ENCODE assay signal across 10 mouse cellular contexts in genomic region chr14:25512803-25513202, GRCm38 (mm10). TPM values are rescaled to one million over a fixed set of nuclear protein-coding genes. Genes with fewer than 3 reads are reported as not detected.
DNase-seq lines count a peak whose midpoint lies in the region; ATAC-seq and TF ChIP-seq lines count a peak whose summit lies in the region.
"Had no signal": no experiment of that assay in that cellular context is flagged by ENCODE, and none has a peak within 500 bp of the region (broad histone marks: within the 10 kb centered on the region; RNA-seq: fewer than 3 reads in every experiment).

No protein-coding gene starts in this region.

- peaks cover 58% of the 10 kb centered on the region for H3K4me1 ChIP-seq in heart, adult 2 months (ENCODE audit: control insufficient read depth, insufficient read depth, low read length)
- H3K4me1 ChIP-seq in bone marrow macrophage, adult 2 months (ENCODE audit: control insufficient read depth, insufficient read depth, low read length) = peaks cover 88% of the 10 kb centered on the region
- peaks cover 73% of the 10 kb centered on the region for H3K4me1 ChIP-seq in forebrain, embryonic 15.5 days
- H3K4me1 ChIP-seq in midbrain, embryonic 11.5 days (ENCODE audit: control insufficient read depth, insufficient read depth, low read length) = peaks cover 39% of the 10 kb centered on the region

- peak; percentile 35 for ATAC-seq in forebrain, embryonic 15.5 days (replicated peaks)
- peak; percentile 34; the same call in 1 of the 2 replicates for ATAC-seq in midbrain, embryonic 11.5 days (ENCODE audit: low FRiP score)

- no peak overlapping the region for H3K4me3 ChIP-seq in heart, adult 2 months
- H3K4me3 ChIP-seq in bone marrow macrophage, adult 2 months (ENCODE audit: insufficient read depth, low read length) = no peak overlapping the region
- no peak overlapping the region for H3K4me3 ChIP-seq in forebrain, embryonic 15.5 days
- no peak overlapping the region for H3K4me3 ChIP-seq in midbrain, embryonic 11.5 days (ENCODE audit: low read depth, low read length)

- no peak overlapping the region for H3K4me2 ChIP-seq in forebrain, embryonic 15.5 days (replicated peaks)
- H3K4me2 ChIP-seq in midbrain, embryonic 11.5 days = no peak overlapping the region

- peaks cover 2% of the 10 kb centered on the region for H3K79me2 ChIP-seq in heart, adult 2 months (replicated peaks; ENCODE audit: control insufficient read depth, insufficient read depth, low read length)

- intact Hi-C loops in heart, adult 2 months (cut with DNase I) = no loop called here

- H3K9ac ChIP-seq in heart, adult 2 months (ENCODE audit: low read depth, low read length) = no peak overlapping the region
- no peak overlapping the region for H3K9ac ChIP-seq in forebrain, embryonic 15.5 days (replicated peaks)
- no peak overlapping the region for H3K9ac ChIP-seq in midbrain, embryonic 11.5 days (ENCODE audit: low read length)

- no peaks in the 10 kb centered on the region for H3K9me3 ChIP-seq in forebrain, embryonic 15.5 days
- H3K9me3 ChIP-seq in midbrain, embryonic 11.5 days (ENCODE audit: control insufficient read depth, low read length) = no peaks in the 10 kb centered on the region

- 51% methylated on average over 6 of the region's 6 CpGs for whole genome bisulfite sequencing in heart, adult 2 months
- 22% methylated on average over 6 of the region's 6 CpGs for WGBS in forebrain, embryonic 15.5 days
- 31% methylated on average over 6 of the region's 6 CpGs for WGBS in midbrain, embryonic 11.5 days

- H3K36me3 ChIP-seq in heart, adult 2 months (ENCODE audit: control insufficient read depth, insufficient read depth, low read length) = peaks cover 8% of the 10 kb centered on the region
- no peaks in the 10 kb centered on the region for H3K36me3 ChIP-seq in forebrain, embryonic 15.5 days
- H3K36me3 ChIP-seq in midbrain, embryonic 11.5 days (ENCODE audit: control insufficient read depth, insufficient read depth, low read length) = no peaks in the 10 kb centered on the region

- H3K27ac ChIP-seq in heart, adult 2 months = peak overlapping the region; percentile 77
- peak overlapping the region; percentile 58; the same call in 1 of the 2 replicates for H3K27ac ChIP-seq in bone marrow macrophage, adult 2 months (ENCODE audit: insufficient read depth, low read depth, low read length)
- peak overlapping the region; percentile 65 for H3K27ac ChIP-seq in forebrain, embryonic 15.5 days (replicated peaks)
- peak overlapping the region; percentile 42; the same call in 1 of the 2 replicates for H3K27ac ChIP-seq in midbrain, embryonic 11.5 days (ENCODE audit: low read depth, low read length)

- TF ChIP-seq POLR2A in heart, adult 2 months (IDR thresholded peaks at IDR 0.05; ENCODE audit: insufficient read depth, low read depth, low read length) = no peak
- no peak for TF ChIP-seq POLR2A in bone marrow macrophage, adult 2 months (IDR thresholded peaks at IDR 0.05; ENCODE audit: borderline replicate concordance, low read depth, low read length)

- H3K27me3 ChIP-seq in heart, adult 2 months (ENCODE audit: control insufficient read depth, insufficient read depth, low read length) = no peaks in the 10 kb centered on the region
- H3K27me3 ChIP-seq in forebrain, embryonic 15.5 days = no peaks in the 10 kb centered on the region
- H3K27me3 ChIP-seq in midbrain, embryonic 11.5 days (ENCODE audit: control insufficient read depth, insufficient read depth, low read length) = no peaks in the 10 kb centered on the region

- no peak for DNase-seq in heart, adult 2 months
- DNase-seq in heart, adult 11 months = no peak
- no peak for DNase-seq in midbrain, embryonic 11.5 days (ENCODE audit: low spot score, missing footprints)
- DNase-seq in frontal cortex, postnatal 10 days (ENCODE audit: low spot score in 2 of 2) = no peak
- no peak for DNase-seq in spleen, postnatal 36 days (ENCODE audit: low spot score in 2 of 2)
- no peak for DNase-seq in liver
- DNase-seq: lung, postnatal 10 days; thymus, adult 2 months had no signal

- no peak for TF ChIP-seq EP300 in heart, adult 2 months (IDR thresholded peaks at IDR 0.05; ENCODE audit: insufficient read depth, low read depth, low read length)

- no peak for TF ChIP-seq CTCF in heart, adult 2 months (IDR thresholded peaks at IDR 0.05)
- TF ChIP-seq CTCF in bone marrow macrophage, adult 2 months (IDR thresholded peaks at IDR 0.05; ENCODE audit: low read depth, low read length) = no peak

RNA-seq across cellular contexts. Expression of gene Zmiz1, which starts 53.8 kb away (rescaled TPM):
- total RNA-seq in heart, adult 2 months (2021) = 10 to 100 TPM; 40.7 to 42.0 TPM
- polyA plus RNA-seq in heart, adult 2 months (2012; rRNA removed) = 21.8 and 27.1 TPM in 2 replicates
- polyA plus RNA-seq in bone marrow macrophage, adult 2 months (2012; ENCODE audit: insufficient read depth, insufficient read length, missing spikeins) = 78.1 and 99.2 TPM in 2 replicates
- polyA plus RNA-seq in forebrain, embryonic 15.5 days (2015; fragmentation: Nextera tagmentation; extraction: Ambion mirVana) = 57.5 and 63.9 TPM in 2 replicates
- 47.7 and 51.5 TPM in 2 replicates for polyA plus RNA-seq in midbrain, embryonic 11.5 days (2014; fragmentation: Nextera tagmentation; extraction: Ambion mirVana)
